Mouse (Mus musculus): ENCODE measurements around the gene Twsg1.

DNA sequence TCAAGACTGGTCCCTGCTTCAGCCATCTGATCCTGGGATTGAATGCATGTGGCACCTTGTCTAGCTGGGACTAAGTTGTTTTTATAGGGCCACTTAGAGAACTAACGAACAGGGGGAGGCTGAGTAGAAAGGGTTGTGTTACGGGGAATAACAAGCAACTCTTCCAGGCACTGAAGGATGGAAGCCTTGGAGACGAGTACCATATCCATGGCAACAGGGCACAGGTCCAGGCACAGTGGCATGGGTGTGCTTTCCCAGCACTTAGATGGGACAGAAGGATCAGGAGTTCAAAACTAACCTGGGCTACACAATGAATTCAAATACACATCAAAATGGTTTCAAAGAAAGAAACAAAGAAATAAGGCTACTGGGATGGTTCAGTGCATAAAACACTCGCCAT is 23.9 kb downstream of the Twsg1 start:
- no peak for TF ChIP-seq CTCF (IDR thresholded peaks at IDR 0.05; ENCODE audit: low read depth, low read length)
- TF ChIP-seq POLR2A (IDR thresholded peaks at IDR 0.05; ENCODE audit: extremely low read depth, insufficient read depth, low read length) = no peak

Measured in liver, adult 2 months (tissue).